Mouse (Mus musculus): Measurements from ENCODE around the gene Dlgap4. TPM values are rescaled to one million over a fixed set of nuclear protein-coding genes. Genes with fewer than 3 reads are reported as not detected.
A peak's percentile ranks its signal among the peaks of the same experiment; 100 is the strongest.

The Dlgap4 gene
- polyA plus RNA-seq, 1 experiment from 2014 or later = 50.0 TPM

DNA sequence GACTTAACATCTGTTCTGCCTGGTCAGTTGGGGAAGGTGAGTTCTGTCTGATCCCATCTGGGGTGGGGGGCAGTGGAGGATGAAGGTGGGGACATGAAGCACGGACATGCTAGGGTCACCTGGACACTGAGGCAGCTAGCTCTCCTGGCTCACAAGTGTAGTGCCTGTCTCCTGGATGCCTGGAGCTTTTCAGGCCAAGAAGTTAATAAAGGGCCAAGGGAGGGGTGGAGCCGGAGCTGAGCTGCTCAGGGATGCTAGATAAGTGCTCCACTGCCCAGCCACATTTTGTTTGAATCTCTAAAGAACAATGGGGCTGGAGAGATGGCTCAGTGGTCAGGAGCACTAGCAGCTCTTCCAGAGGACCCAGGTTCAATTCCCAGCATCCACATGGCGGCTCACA lies 29.9 kb downstream of the Dlgap4 start:
- no peak overlapping the region for H3K4me2 ChIP-seq
- WGBS = 40% methylated on average over 3 of the region's 3 CpGs

DNA sequence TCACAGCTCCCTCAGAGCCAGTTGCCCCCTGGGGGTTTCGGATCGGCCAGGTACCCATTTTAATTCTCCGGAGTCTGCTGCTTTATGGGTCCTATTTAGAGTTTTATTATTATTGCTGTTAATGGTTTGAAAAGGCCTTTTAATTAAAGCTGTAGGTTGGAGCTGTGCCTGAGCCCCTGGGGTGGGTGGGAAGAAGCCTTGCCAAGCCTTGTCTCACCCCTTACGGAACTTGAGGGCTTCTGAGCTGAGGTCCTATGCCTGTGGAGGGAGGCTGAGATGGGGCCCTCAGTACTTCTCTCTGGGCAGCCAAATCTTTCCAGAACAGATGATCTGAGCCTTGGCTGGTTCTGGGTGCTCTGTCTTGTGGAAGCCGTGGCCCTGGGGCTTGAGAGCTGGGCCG lies 31.6 kb downstream of the Dlgap4 start:
- H3K4me2 ChIP-seq = no peak overlapping the region
- no peak overlapping the region for H3K4me3 ChIP-seq (ENCODE audit: low read depth, low read length)
- DNase-seq (ENCODE audit: low spot score) (no peak), ATAC-seq (replicated peaks; ENCODE audit: low FRiP score) (no peak)
- no peak overlapping the region for H3K9ac ChIP-seq (ENCODE audit: low read depth, low read length)
- no peaks in the 10 kb centered on the region for H3K36me3 ChIP-seq (ENCODE audit: control insufficient read depth, insufficient read depth, low read length)
- no peaks in the 10 kb centered on the region for H3K4me1 ChIP-seq (replicated peaks; ENCODE audit: control insufficient read depth, insufficient read depth, low read length)
- whole genome bisulfite sequencing = 80% methylated on average over 6 of the region's 6 CpGs
- no peaks in the 10 kb centered on the region for H3K27me3 ChIP-seq (replicated peaks; ENCODE audit: control insufficient read depth, insufficient read depth, low read length)
- H3K9me3 ChIP-seq (ENCODE audit: control insufficient read depth, low read length) = no peaks in the 10 kb centered on the region
- H3K27ac ChIP-seq (ENCODE audit: low read depth, low read length) = no peak overlapping the region

More for the DNA sequence above, 29.9 kb downstream of the Dlgap4 start:
- no peak overlapping the region for H3K4me3 ChIP-seq (ENCODE audit: low read depth, low read length)
- no peaks in the 10 kb centered on the region for H3K9me3 ChIP-seq (ENCODE audit: control insufficient read depth, low read length)
- H3K27ac ChIP-seq (ENCODE audit: low read depth, low read length) = no peak overlapping the region
- H3K36me3 ChIP-seq (ENCODE audit: control insufficient read depth, insufficient read depth, low read length) = no peaks in the 10 kb centered on the region
- DNase-seq (ENCODE audit: low spot score) = no peak
- no peaks in the 10 kb centered on the region for H3K4me1 ChIP-seq (replicated peaks; ENCODE audit: control insufficient read depth, insufficient read depth, low read length)
- H3K27me3 ChIP-seq (replicated peaks; ENCODE audit: control insufficient read depth, insufficient read depth, low read length) = no peaks in the 10 kb centered on the region
- no peak for ATAC-seq (replicated peaks; ENCODE audit: low FRiP score)
- H3K9ac ChIP-seq (ENCODE audit: low read depth, low read length) = no peak overlapping the region

DNA sequence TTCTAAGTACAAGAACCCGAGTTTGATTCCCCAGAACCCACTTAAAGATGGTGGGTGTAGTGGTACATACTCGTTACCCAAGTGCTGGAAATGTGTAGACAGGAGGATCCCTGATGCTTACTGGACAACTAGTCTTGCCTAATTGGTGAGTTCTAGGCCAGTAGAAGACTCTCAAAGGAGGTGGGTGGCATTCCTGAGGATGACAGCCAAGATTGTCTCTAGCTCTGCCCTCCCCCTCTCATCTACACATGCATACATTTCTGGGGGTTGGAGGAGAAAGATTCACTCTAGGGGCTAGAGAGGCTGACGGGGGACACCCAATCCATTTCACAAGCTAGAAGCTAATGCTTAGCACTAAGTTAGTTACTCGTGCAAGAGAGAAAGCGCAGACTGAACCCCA lies 33.4 kb downstream of the Dlgap4 start:
- Histone ChIP-seq H3K4me3 (ENCODE audit: low read depth, low read length) (no peak overlapping the region), H3K9me3 (ENCODE audit: control insufficient read depth, low read length) (no peaks in the 10 kb centered on the region), H3K4me1 (replicated peaks; ENCODE audit: control insufficient read depth, insufficient read depth, low read length) (no peaks in the 10 kb centered on the region), H3K27me3 (replicated peaks; ENCODE audit: control insufficient read depth, insufficient read depth, low read length) (no peaks in the 10 kb centered on the region; the same call in 1 of the 2 replicates), H3K36me3 (ENCODE audit: control insufficient read depth, insufficient read depth, low read length) (no peaks in the 10 kb centered on the region), H3K9ac (ENCODE audit: low read depth, low read length) (no peak overlapping the region), H3K4me2 (no peak overlapping the region), H3K27ac (ENCODE audit: low read depth, low read length) (no peak overlapping the region)
- DNase-seq (ENCODE audit: low spot score) (no peak), ATAC-seq (replicated peaks; ENCODE audit: low FRiP score) (no peak)
- WGBS = 62% methylated on average over 5 of the region's 5 CpGs

DNA sequence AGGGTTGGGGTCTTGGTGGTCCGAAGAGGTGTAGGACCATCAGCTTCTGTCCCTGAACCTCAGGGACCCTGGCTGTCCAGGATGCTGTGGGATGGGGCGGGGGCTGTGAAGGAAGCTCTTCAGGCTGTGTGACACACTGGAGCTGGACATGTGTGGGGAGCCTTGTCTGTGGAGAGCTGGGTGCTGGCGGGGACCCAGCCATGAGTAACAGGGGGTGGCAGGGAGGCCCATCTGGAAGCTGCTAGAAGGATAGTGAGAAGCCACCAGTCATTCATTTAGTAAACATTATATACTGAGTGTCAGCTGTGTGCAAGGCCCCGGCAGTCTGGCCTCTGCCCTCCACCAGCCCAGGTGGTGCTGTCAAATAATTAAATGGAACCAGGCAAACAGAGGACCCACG lies 34.5 kb downstream of the Dlgap4 start:
- DNase-seq (ENCODE audit: low spot score) (no peak), ATAC-seq (replicated peaks; ENCODE audit: low FRiP score) (no peak)
- Histone ChIP-seq H3K36me3 (ENCODE audit: control insufficient read depth, insufficient read depth, low read length) (no peaks in the 10 kb centered on the region), H3K27ac (ENCODE audit: low read depth, low read length) (no peak overlapping the region), H3K9ac (ENCODE audit: low read depth, low read length) (no peak overlapping the region), H3K4me2 (no peak overlapping the region), H3K9me3 (ENCODE audit: control insufficient read depth, low read length) (no peaks in the 10 kb centered on the region), H3K4me1 (replicated peaks; ENCODE audit: control insufficient read depth, insufficient read depth, low read length) (no peaks in the 10 kb centered on the region), H3K27me3 (replicated peaks; ENCODE audit: control insufficient read depth, insufficient read depth, low read length) (no peaks in the 10 kb centered on the region; the same call in 1 of the 2 replicates), H3K4me3 (ENCODE audit: low read depth, low read length) (no peak overlapping the region)
- WGBS = 48% methylated on average over 5 of the region's 5 CpGs

DNA sequence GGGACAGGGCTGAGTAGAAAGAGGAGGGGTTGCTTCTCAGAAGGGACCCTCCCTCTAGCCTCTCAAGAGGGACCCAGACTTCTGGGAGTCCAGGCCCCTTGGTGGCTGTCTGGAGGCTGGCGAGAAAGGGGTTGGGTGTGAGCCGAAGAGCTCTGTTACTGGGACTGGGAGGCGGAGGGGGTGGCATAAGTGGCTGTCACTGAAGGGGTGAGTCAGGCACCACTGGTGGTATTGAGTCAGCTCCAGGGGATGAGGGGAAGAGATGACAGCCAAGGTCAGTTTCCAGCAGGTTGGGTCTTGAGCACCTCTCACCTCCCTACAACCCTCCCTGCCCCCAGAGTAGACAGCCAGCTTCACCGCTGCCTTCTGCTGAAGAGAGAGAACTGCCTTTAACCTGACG lies 35.9 kb downstream of the Dlgap4 start:
- Histone ChIP-seq H3K4me1 (replicated peaks; ENCODE audit: control insufficient read depth, insufficient read depth, low read length) (no peaks in the 10 kb centered on the region), H3K9ac (ENCODE audit: low read depth, low read length) (no peak overlapping the region), H3K4me2 (no peak overlapping the region), H3K4me3 (ENCODE audit: low read depth, low read length) (no peak overlapping the region), H3K27me3 (replicated peaks; ENCODE audit: control insufficient read depth, insufficient read depth, low read length) (no peaks in the 10 kb centered on the region; the same call in 1 of the 2 replicates), H3K9me3 (ENCODE audit: control insufficient read depth, low read length) (no peaks in the 10 kb centered on the region), H3K27ac (ENCODE audit: low read depth, low read length) (no peak overlapping the region), H3K36me3 (ENCODE audit: control insufficient read depth, insufficient read depth, low read length) (no peaks in the 10 kb centered on the region)
- no peak for DNase-seq (ENCODE audit: low spot score)
- no peak for ATAC-seq (replicated peaks; ENCODE audit: low FRiP score)
- 68% methylated on average over 5 of the region's 5 CpGs for WGBS

DNA sequence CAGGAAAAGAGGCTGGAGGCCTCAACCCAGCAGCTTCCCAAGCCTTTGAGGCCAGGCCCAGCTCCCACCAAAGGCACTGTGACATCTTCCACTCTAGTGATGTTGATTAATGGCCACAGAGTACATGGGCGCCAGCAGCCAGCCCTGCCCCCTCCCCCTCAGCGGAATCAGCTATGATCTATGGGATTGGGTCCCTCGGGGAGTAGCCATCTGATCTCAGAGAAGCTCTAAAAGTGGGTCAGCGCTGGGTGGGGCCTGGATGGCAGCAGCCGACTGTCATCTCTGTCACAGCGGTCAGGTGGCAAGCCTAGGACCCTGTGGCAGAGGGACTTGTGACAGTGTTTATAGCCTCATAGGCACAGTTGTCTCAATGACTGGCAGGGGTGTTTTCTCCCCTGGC lies 37.5 kb downstream of the Dlgap4 start:
- Histone ChIP-seq H3K4me3 (ENCODE audit: low read depth, low read length) (no peak overlapping the region), H3K4me2 (no peak overlapping the region), H3K4me1 (replicated peaks; ENCODE audit: control insufficient read depth, insufficient read depth, low read length) (no peaks in the 10 kb centered on the region), H3K9me3 (ENCODE audit: control insufficient read depth, low read length) (no peaks in the 10 kb centered on the region), H3K27ac (ENCODE audit: low read depth, low read length) (no peak overlapping the region), H3K27me3 (replicated peaks; ENCODE audit: control insufficient read depth, insufficient read depth, low read length) (no peaks in the 10 kb centered on the region; the same call in 1 of the 2 replicates), H3K36me3 (ENCODE audit: control insufficient read depth, insufficient read depth, low read length) (no peaks in the 10 kb centered on the region), H3K9ac (ENCODE audit: low read depth, low read length) (no peak overlapping the region)
- no peak for DNase-seq (ENCODE audit: low spot score)
- ATAC-seq (replicated peaks; ENCODE audit: low FRiP score) = no peak
- 61% methylated on average over 6 of the region's 6 CpGs for WGBS

DNA sequence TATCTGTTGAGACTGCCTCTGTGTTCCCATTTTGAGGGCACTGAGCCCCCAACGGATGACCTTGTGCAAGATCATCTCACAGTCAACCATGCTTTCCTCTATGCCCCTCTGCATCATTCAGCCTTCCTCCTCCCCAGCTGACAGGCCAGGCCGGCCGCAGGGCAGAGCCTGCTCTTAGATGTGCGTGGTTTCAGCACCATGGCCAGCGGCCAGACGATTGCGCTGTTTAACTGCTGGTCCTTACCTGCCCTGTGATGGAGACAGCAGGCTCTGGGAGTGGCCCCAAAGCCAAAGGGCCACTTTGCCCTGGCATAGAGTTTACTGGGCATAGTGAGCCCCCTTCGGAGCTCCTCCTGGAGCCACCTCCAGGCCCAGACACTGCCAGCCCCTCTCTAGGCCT lies 39.3 kb downstream of the Dlgap4 start:
- H3K4me1 ChIP-seq (replicated peaks; ENCODE audit: control insufficient read depth, insufficient read depth, low read length) = no peaks in the 10 kb centered on the region
- H3K9me3 ChIP-seq (ENCODE audit: control insufficient read depth, low read length) = no peaks in the 10 kb centered on the region
- no peaks in the 10 kb centered on the region for H3K36me3 ChIP-seq (ENCODE audit: control insufficient read depth, insufficient read depth, low read length)
- no peak overlapping the region for H3K27ac ChIP-seq (ENCODE audit: low read depth, low read length)
- 15% methylated on average over 8 of the region's 8 CpGs for WGBS
- H3K4me2 ChIP-seq = no peak overlapping the region
- no peaks in the 10 kb centered on the region; the same call in 1 of the 2 replicates for H3K27me3 ChIP-seq (replicated peaks; ENCODE audit: control insufficient read depth, insufficient read depth, low read length)
- ATAC-seq (replicated peaks; ENCODE audit: low FRiP score) (no peak), DNase-seq (ENCODE audit: low spot score) (peak; percentile 66)
- H3K9ac ChIP-seq (ENCODE audit: low read depth, low read length) = no peak overlapping the region
- no peak overlapping the region for H3K4me3 ChIP-seq (ENCODE audit: low read depth, low read length)

DNA sequence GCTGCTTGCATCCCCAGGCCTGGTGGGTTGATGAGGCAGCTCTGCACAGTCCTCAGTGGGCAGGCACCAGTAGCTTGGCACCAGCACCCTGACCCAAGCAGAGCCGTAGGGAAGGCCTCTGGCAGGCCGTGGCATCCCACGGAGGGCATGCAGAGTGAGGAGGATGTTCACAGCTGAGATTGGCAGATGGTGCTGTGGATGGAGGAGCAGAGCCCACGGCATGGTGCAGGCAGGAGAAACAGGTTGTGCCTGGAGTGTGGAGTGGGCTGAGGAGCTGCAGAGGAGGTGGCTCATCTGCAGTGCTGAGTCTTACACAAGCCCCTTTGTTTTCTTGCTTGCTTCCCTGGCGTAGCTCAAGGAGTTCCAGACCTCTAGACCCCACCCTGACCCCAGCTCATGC lies 40.6 kb downstream of the Dlgap4 start:
- Histone ChIP-seq H3K9ac (ENCODE audit: low read depth, low read length) (no peak overlapping the region), H3K36me3 (ENCODE audit: control insufficient read depth, insufficient read depth, low read length) (no peaks in the 10 kb centered on the region), H3K4me1 (replicated peaks; ENCODE audit: control insufficient read depth, insufficient read depth, low read length) (no peaks in the 10 kb centered on the region), H3K9me3 (ENCODE audit: control insufficient read depth, low read length) (no peaks in the 10 kb centered on the region), H3K27me3 (replicated peaks; ENCODE audit: control insufficient read depth, insufficient read depth, low read length) (no peaks in the 10 kb centered on the region; the same call in 1 of the 2 replicates), H3K4me2 (no peak overlapping the region), H3K4me3 (ENCODE audit: low read depth, low read length) (no peak overlapping the region), H3K27ac (ENCODE audit: low read depth, low read length) (no peak overlapping the region)
- ATAC-seq (replicated peaks; ENCODE audit: low FRiP score) (no peak), DNase-seq (ENCODE audit: low spot score) (no peak)
- 61% methylated on average over 5 of the region's 5 CpGs for whole genome bisulfite sequencing

DNA sequence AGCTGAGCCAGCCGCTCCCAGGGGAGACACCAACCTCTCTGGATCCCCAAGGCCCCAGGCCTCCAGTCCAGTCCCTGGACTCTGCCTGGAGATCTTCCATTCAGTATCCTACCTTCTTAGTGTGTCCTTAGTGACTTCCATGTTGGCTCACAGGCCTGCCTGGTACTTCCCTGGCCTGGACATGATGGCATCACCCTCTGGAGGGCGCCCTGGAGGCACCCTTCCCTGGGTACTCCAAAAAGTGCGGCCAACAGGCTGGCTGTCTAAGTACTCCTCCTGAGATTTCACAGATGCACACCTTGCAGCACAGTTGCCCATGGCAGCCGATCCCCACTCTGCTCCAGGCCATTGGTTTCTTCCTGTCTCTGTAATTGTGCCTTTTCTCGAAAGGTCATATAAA lies 42.1 kb downstream of the Dlgap4 start:
- no peak overlapping the region for H3K9ac ChIP-seq (ENCODE audit: low read depth, low read length)
- no peak overlapping the region for H3K27ac ChIP-seq (ENCODE audit: low read depth, low read length)
- H3K9me3 ChIP-seq (ENCODE audit: control insufficient read depth, low read length) = no peaks in the 10 kb centered on the region
- no peaks in the 10 kb centered on the region for H3K4me1 ChIP-seq (replicated peaks; ENCODE audit: control insufficient read depth, insufficient read depth, low read length)
- no peaks in the 10 kb centered on the region for H3K36me3 ChIP-seq (ENCODE audit: control insufficient read depth, insufficient read depth, low read length)
- H3K27me3 ChIP-seq (replicated peaks; ENCODE audit: control insufficient read depth, insufficient read depth, low read length) = no peaks in the 10 kb centered on the region; the same call in 1 of the 2 replicates
- 60% methylated on average over 5 of the region's 5 CpGs for WGBS
- no peak for DNase-seq (ENCODE audit: low spot score)
- H3K4me3 ChIP-seq (ENCODE audit: low read depth, low read length) = no peak overlapping the region
- no peak overlapping the region for H3K4me2 ChIP-seq
- no peak for ATAC-seq (replicated peaks; ENCODE audit: low FRiP score)
